Mouse (Mus musculus): ENCODE measurements around the gene St8sia6.

St8sia6 gene

GRCm38 (mm10) chr2:13767532-13768411, 26.1 kb downstream of the St8sia6 start:
- in situ Hi-C loops (cut with MboI; ENCODE audit: low sequenced_read_pairs) = no loop called here

GRCm38 (mm10) chr2:13760366-13760765, 33.5 kb downstream of the St8sia6 start:
- in situ Hi-C loops (cut with MboI; ENCODE audit: low sequenced_read_pairs) = no loop called here

- in situ Hi-C loops (cut with MboI; ENCODE audit: low sequenced_read_pairs) = no loop called here
These were observed 36.5 kb downstream of the St8sia6 start for GRCm38 (mm10) chr2:13757412-13757811.

GRCm38 (mm10) chr2:13755733-13756132, 38.1 kb downstream of the St8sia6 start:
- in situ Hi-C loops (cut with MboI; ENCODE audit: low sequenced_read_pairs) = no loop called here

- in situ Hi-C loops (cut with MboI; ENCODE audit: low sequenced_read_pairs) = no loop called here
These were observed 42.2 kb downstream of the St8sia6 start for GRCm38 (mm10) chr2:13751691-13752090.

GRCm38 (mm10) chr2:13750777-13751176, 43.1 kb downstream of the St8sia6 start:
- in situ Hi-C loops (cut with MboI; ENCODE audit: low sequenced_read_pairs) = no loop called here

- in situ Hi-C loops (cut with MboI; ENCODE audit: low sequenced_read_pairs) = no loop called here
These were observed 43.8 kb downstream of the St8sia6 start for GRCm38 (mm10) chr2:13750089-13750488.

- in situ Hi-C loops (cut with MboI; ENCODE audit: low sequenced_read_pairs) = no loop called here
These were observed 44.7 kb downstream of the St8sia6 start for GRCm38 (mm10) chr2:13749176-13749575.

GRCm38 (mm10) chr2:13747576-13747975, 46.3 kb downstream of the St8sia6 start:
- in situ Hi-C loops (cut with MboI; ENCODE audit: low sequenced_read_pairs) = no loop called here

- in situ Hi-C loops (cut with MboI; ENCODE audit: low sequenced_read_pairs) = no loop called here
These were observed 47.8 kb downstream of the St8sia6 start for GRCm38 (mm10) chr2:13746023-13746422.

- in situ Hi-C loops (cut with MboI; ENCODE audit: low sequenced_read_pairs) = no loop called here
These were observed 55.2 kb downstream of the St8sia6 start for GRCm38 (mm10) chr2:13738704-13739103.

GRCm38 (mm10) chr2:13727901-13728300, 66.0 kb downstream of the St8sia6 start:
- in situ Hi-C loops (cut with MboI; ENCODE audit: low sequenced_read_pairs) = no loop called here

- in situ Hi-C loops (cut with MboI; ENCODE audit: low sequenced_read_pairs) = no loop called here
These were observed 68.3 kb downstream of the St8sia6 start for GRCm38 (mm10) chr2:13725592-13725991.

- in situ Hi-C loops (cut with MboI; ENCODE audit: low sequenced_read_pairs) = no loop called here
These were observed 71.6 kb downstream of the St8sia6 start for GRCm38 (mm10) chr2:13722241-13722640.

GRCm38 (mm10) chr2:13718628-13719185, 75.2 kb downstream of the St8sia6 start:
- in situ Hi-C loops (cut with MboI; ENCODE audit: low sequenced_read_pairs) = no loop called here

- in situ Hi-C loops (cut with MboI; ENCODE audit: low sequenced_read_pairs) = no loop called here
These were observed 85.1 kb downstream of the St8sia6 start for GRCm38 (mm10) chr2:13708785-13709184.

- in situ Hi-C loops (cut with MboI; ENCODE audit: low sequenced_read_pairs) = no loop called here
These were observed 96.3 kb downstream of the St8sia6 start for GRCm38 (mm10) chr2:13697514-13697913.

- in situ Hi-C loops (cut with MboI; ENCODE audit: low sequenced_read_pairs) = no loop called here
These were observed 99.4 kb downstream of the St8sia6 start for GRCm38 (mm10) chr2:13694417-13694816.

- in situ Hi-C loops (cut with MboI; ENCODE audit: low sequenced_read_pairs) = no loop called here
These were observed 109.5 kb downstream of the St8sia6 start for GRCm38 (mm10) chr2:13684380-13684779.

GRCm38 (mm10) chr2:13683205-13683570, 110.7 kb downstream of the St8sia6 start:
- in situ Hi-C loops (cut with MboI; ENCODE audit: low sequenced_read_pairs) = no loop called here

GRCm38 (mm10) chr2:13682488-13683204, 111.2 kb downstream of the St8sia6 start:
- in situ Hi-C loops (cut with MboI; ENCODE audit: low sequenced_read_pairs) = no loop called here

GRCm38 (mm10) chr2:13672946-13673345, 120.9 kb downstream of the St8sia6 start:
- in situ Hi-C loops (cut with MboI; ENCODE audit: low sequenced_read_pairs) = no loop called here
